ENCODE assay signal across 22 mouse cellular contexts in the genomic region with DNA sequence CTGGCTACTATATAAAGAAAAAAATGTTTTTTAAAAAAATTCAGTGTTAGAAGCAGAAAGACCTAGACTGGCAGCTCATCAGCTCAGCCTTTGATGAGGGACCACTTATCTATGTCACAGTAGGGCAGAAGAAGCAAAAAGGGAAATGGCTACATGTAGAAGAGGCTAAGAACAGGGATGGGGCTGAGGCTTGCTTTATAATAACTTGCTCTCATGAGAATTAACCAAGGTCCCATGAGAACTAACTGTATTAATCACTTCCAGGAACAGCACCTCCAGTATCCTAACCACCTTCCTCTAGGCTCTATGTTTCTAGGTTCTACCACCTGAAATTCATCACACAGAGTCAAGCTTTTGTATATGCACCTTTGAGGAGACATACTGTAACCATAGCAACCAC.
"Had no signal": no experiment of that assay in that cellular context is flagged by ENCODE, and none has a peak within 500 bp of the region (broad histone marks: within the 10 kb centered on the region; RNA-seq: fewer than 3 reads in every experiment).

No protein-coding gene starts in this region.

- H3K9ac ChIP-seq: liver, embryonic 15.5 days; liver, postnatal 0 days; lung, embryonic 15.5 days; midbrain, embryonic 13.5 days; midbrain, embryonic 15.5 days; neural tube, embryonic 12.5 days; stomach, embryonic 15.5 days had no signal

- H3K27ac ChIP-seq: liver, embryonic 15.5 days; lung, embryonic 15.5 days; macrophage; midbrain, embryonic 10.5 days; midbrain, embryonic 13.5 days; midbrain, embryonic 15.5 days; neural tube, embryonic 12.5 days; stomach, embryonic 15.5 days; stomach, postnatal 0 days had no signal

- ATAC-seq: liver, postnatal 0 days; lung, postnatal 0 days; midbrain, embryonic 13.5 days; midbrain, embryonic 15.5 days had no signal

- H3K27me3 ChIP-seq: liver, embryonic 15.5 days; lung, embryonic 15.5 days; midbrain, embryonic 13.5 days; midbrain, embryonic 15.5 days; neural tube, embryonic 12.5 days; stomach, embryonic 15.5 days had no signal

- H3K36me3 ChIP-seq: liver, embryonic 15.5 days; lung, embryonic 15.5 days; midbrain, embryonic 10.5 days; midbrain, embryonic 13.5 days; midbrain, embryonic 15.5 days; neural tube, embryonic 12.5 days; stomach, embryonic 15.5 days had no signal

- H3K9me3 ChIP-seq: liver, embryonic 15.5 days; lung, embryonic 15.5 days; midbrain, embryonic 10.5 days; midbrain, embryonic 13.5 days; midbrain, embryonic 15.5 days; neural tube, embryonic 12.5 days; stomach, embryonic 15.5 days had no signal

- H3K4me3 ChIP-seq: liver, embryonic 15.5 days; lung, embryonic 15.5 days; midbrain, embryonic 10.5 days; midbrain, embryonic 13.5 days; midbrain, embryonic 15.5 days; neural tube, embryonic 12.5 days; stomach, embryonic 15.5 days had no signal

- DNase-seq: liver, postnatal 0 days; lung, adult 2 months; lung, postnatal 14 days; lung, postnatal 36 days; retina, postnatal 1 day; right cerebral cortex, adult 18-20 months; right cerebral cortex, postnatal 25 days; right cerebral cortex, postnatal 4 days; spleen, adult 18-20 months; thymus, adult 2 months; thymus, postnatal 25 days; thymus, postnatal 4 days had no signal

- H3K4me1 ChIP-seq: liver, embryonic 15.5 days; lung, embryonic 15.5 days; midbrain, embryonic 10.5 days; midbrain, embryonic 13.5 days; midbrain, embryonic 15.5 days; neural tube, embryonic 12.5 days; stomach, embryonic 15.5 days had no signal

- H3K4me2 ChIP-seq: liver, embryonic 15.5 days; lung, embryonic 15.5 days; midbrain, embryonic 13.5 days; midbrain, embryonic 15.5 days; neural tube, embryonic 12.5 days; stomach, embryonic 15.5 days had no signal
